Mouse (Mus musculus) forebrain, embryonic 10.5 days (tissue): ENCODE measurements at regions not wholly inside any gene's neighbourhood (a gene's known extent, or its start where the extent isn't known, plus 50 kb on each side); places are given as distances from the start of the nearest gene placed in this dataset.

ENCODE experiments used
- DNase-seq: peaks from one replicate; pipeline ENCODE4 v3.0.0-alpha.2; 2017; ENCODE audit warnings: low spot score; ENCODE audit errors: extremely low spot score
- H3K27ac ChIP-seq: fragments of 300-500 bp; sonication (generic); 2 replicates; pipeline ENCODE4 v1.5.1; 2016; ENCODE audit warnings: mild to moderate bottlenecking
- H3K27me3 ChIP-seq: fragments of 300-500 bp; sonication (generic); 2 replicates; pipeline ENCODE4 v1.6.1; 2016; ENCODE audit warnings: mild to moderate bottlenecking; ENCODE audit not compliant: poor library complexity, severe bottlenecking
- H3K36me3 ChIP-seq: fragments of 300-500 bp; sonication (generic); replicated peaks from 2 replicates; pipeline ENCODE4 v1.6.1; 2016; ENCODE audit warnings: mild to moderate bottlenecking, moderate library complexity
- H3K4me1 ChIP-seq: fragments of 300-500 bp; sonication (generic); 2 replicates; pipeline ENCODE4 v1.6.1; 2016
- H3K4me3 ChIP-seq: fragments of 300-500 bp; sonication (generic); 2 replicates; pipeline ENCODE4 v1.5.1; 2016; ENCODE audit warnings: mild to moderate bottlenecking, moderate library complexity
- H3K9me3 ChIP-seq: fragments of 300-500 bp; sonication (generic); 2 replicates; pipeline ENCODE4 v1.6.1; 2016; ENCODE audit warnings: mild to moderate bottlenecking, moderate library complexity
- WGBS: fragments of 180-500 bp; shearing (Covaris S2); methylation state at CpG from one replicate; pipeline ENCODE4 v1.1.7; 2016; 5-methylcytosine and 5-hydroxymethylcytosine counted together

DNA sequence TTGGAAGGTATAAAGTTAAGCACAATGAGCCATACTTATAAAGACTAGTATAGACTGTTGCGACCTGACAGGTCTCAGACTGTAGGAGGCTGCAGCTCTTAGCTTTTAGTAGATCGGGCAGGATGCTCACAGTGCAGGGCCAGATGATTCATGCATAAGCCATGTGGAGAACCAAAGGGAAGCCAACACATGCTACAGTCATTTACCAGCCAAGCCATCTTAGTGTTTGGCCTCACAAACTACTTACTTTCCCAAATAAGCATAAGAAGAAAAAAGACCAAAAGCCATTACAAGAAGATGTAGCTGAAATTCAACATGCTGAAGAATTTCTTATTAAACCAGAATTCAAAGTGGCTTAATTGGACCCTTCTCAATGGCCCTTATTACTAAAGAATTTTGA lies 152.2 kb upstream of the Galnt13 start:
- WGBS, result 95% methylated on average over 2 of the region's 2 CpGs
- Histone ChIP-seq H3K9me3 (no peaks in the 10 kb centered on the region), H3K36me3 (no peaks in the 10 kb centered on the region), H3K4me1 (no peaks in the 10 kb centered on the region), H3K27me3 (no peaks in the 10 kb centered on the region), H3K27ac (no peak overlapping the region), H3K4me3 (no peak overlapping the region)
- DNase-seq, result no peak

DNA sequence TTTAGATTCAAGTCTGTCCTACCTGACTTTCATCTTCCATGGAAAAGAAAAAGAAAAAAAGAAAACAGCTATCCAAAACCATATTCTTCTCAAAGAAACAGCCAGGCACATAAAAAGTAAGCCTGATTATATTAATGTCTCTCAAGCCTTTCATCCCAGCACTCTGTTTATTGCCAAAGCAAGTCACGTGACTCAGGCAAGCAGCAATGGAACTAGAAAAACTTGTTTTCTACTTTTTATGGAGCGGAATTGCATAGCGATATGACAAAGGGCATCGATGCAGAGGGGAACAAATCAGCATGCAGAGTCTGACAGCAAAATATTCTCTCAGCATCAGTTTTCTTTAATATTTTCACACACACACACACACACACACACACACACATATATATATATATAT lies 130.6 kb upstream of the Galnt13 start:
- Histone ChIP-seq H3K27me3 (no peaks in the 10 kb centered on the region), H3K4me3 (no peak overlapping the region), H3K27ac (no peak overlapping the region), H3K4me1 (no peaks in the 10 kb centered on the region), H3K36me3 (no peaks in the 10 kb centered on the region), H3K9me3 (no peaks in the 10 kb centered on the region)
- WGBS, result 95% methylated on average over 4 of the region's 4 CpGs
- DNase-seq, result no peak

DNA sequence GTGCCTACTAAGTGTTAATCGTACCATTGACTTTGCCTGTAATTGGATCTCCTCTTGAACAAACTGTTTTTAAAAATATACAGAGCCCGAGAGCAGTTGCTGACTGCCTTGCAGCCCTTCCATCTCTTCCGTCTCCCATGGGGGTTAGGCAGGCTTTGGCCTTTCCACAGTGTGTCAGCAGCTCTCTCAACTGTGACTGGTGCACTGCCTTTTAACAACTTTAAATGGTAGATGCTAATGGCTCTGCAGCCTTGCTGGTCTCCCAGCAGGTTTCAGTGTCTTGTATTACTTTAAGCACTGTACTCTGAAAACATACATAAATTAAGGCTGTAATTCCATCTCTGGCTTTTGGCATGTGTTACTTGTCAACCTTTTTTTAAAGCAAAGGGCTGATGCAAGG lies 117.6 kb upstream of the Galnt13 start:
- H3K36me3 ChIP-seq, result no peaks in the 10 kb centered on the region
- 82% methylated on average over 3 of the region's 3 CpGs for WGBS
- no peak for DNase-seq
- H3K27me3 ChIP-seq, result no peaks in the 10 kb centered on the region
- H3K4me1 ChIP-seq, result no peaks in the 10 kb centered on the region
- H3K4me3 ChIP-seq, result no peak overlapping the region
- no peak overlapping the region for H3K27ac ChIP-seq
- no peaks in the 10 kb centered on the region for H3K9me3 ChIP-seq

DNA sequence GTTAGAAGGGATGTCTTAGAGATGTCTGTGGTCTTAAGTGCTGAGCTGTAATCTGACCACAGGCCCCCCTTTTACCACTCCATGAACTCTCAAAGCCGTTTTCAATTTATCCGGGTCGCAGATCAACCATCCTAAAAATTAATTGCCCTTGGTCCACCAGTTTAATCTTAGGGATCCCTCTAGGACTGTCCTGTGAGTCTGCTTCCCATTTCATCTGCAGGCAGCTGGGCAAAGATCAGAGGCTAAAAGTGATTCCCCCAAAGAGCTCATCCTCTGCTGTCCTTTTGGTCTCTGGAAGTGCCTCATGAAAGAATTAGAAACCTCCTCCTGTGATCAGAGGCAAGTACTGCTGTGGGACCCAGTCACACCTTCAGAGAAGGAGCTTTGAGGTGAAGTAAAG lies 69.2 kb upstream of the Galnt13 start:
- Histone ChIP-seq H3K27me3 (no peaks in the 10 kb centered on the region), H3K4me1 (no peaks in the 10 kb centered on the region), H3K36me3 (no peaks in the 10 kb centered on the region), H3K27ac (no peak overlapping the region), H3K9me3 (no peaks in the 10 kb centered on the region), H3K4me3 (no peak overlapping the region)
- no peak for DNase-seq
- 72% methylated on average over 3 of the region's 3 CpGs for WGBS

DNA sequence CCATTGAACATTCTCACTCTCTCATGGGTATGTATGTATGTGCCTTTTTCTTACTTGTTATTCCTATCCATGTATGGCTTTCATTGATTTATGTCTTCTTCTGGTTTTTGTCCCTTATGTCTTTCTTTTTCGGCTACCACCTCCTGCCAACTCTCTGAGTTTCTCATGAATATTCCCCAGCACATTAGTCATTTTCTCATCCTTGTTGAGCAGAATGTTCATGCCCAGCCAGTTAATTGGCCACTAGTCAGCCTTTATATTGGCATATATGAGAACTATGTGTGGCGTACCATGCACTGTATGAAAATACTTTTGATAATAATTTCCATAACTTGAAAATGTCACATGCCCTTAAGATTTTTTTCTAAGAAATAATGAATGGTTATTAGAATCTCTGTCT lies 56.8 kb upstream of the Galnt13 start:
- Histone ChIP-seq H3K36me3 (no peaks in the 10 kb centered on the region), H3K27ac (no peak overlapping the region), H3K27me3 (no peaks in the 10 kb centered on the region), H3K4me3 (no peak overlapping the region), H3K4me1 (no peaks in the 10 kb centered on the region), H3K9me3 (no peaks in the 10 kb centered on the region; the same call in 1 of the 2 replicates)
- no peak for DNase-seq
- 94% methylated on average over 2 of the region's 2 CpGs for WGBS
